Mouse (Mus musculus) MEL (cell line): Measurements from ENCODE around the gene Emilin2. TPM values are rescaled to one million over a fixed set of nuclear protein-coding genes. Genes with fewer than 3 reads are reported as not detected.

Experiments used
- DNase-seq: peaks from one replicate; pipeline ENCODE4 v3.0.0; 2011; ENCODE audit warnings: low read depth, low spot score
- H3K27ac ChIP-seq: 2 replicates; pipeline ENCODE4 v1.5.1; 2012; ENCODE audit warnings: low read depth, mild to moderate bottlenecking, control low read depth, low read length, moderate library complexity; ENCODE audit not compliant: control insufficient read depth
- H3K27me3 ChIP-seq, 2 experiments: fragments of 150-350 bp in 1 of 2; sonication (generic) in 1 of 2; 2 replicates each; pipeline ENCODE4 v1.6.1; 2012; ENCODE audit warnings: low read length in 2 of 2, mild to moderate bottlenecking in 2 of 2, improper control_type of control experiment in 1 of 2, moderate library complexity in 1 of 2; ENCODE audit not compliant: insufficient read depth in 2 of 2, control insufficient read depth in 1 of 2
- H3K36me3 ChIP-seq, 2 experiments: 2 replicates each; pipeline ENCODE4 v1.6.1; 2012 to 2014; ENCODE audit warnings: low read length in 2 of 2, improper control_type of control experiment in 1 of 2, inconsistent platforms in 1 of 2, mild to moderate bottlenecking in 1 of 2; ENCODE audit not compliant: insufficient read depth in 2 of 2, control insufficient read depth in 1 of 2
- H3K4me1 ChIP-seq, 2 experiments: fragments of 150-350 bp in 1 of 2; sonication (generic) in 1 of 2; 2 replicates each; pipeline ENCODE4 v1.6.1; 2012; ENCODE audit warnings: low read length in 2 of 2, improper control_type of control experiment in 1 of 2, mild to moderate bottlenecking in 1 of 2; ENCODE audit not compliant: insufficient read depth in 2 of 2, control insufficient read depth in 1 of 2
- H3K4me3 ChIP-seq, 2 experiments: fragments of 150-350 bp in 1 of 2; sonication (generic) in 1 of 2; 2 replicates each; pipeline ENCODE4 v1.5.1; 2012; ENCODE audit warnings: low read depth in 2 of 2, low read length in 2 of 2, mild to moderate bottlenecking in 2 of 2, moderate library complexity in 2 of 2, control low read depth in 1 of 2, improper control_type of control experiment in 1 of 2; ENCODE audit not compliant: control insufficient read depth in 1 of 2, insufficient read depth in 1 of 2
- H3K79me2 ChIP-seq: 2 replicates; pipeline ENCODE4 v1.6.1; 2012; ENCODE audit warnings: mild to moderate bottlenecking, low read length, moderate library complexity; ENCODE audit not compliant: control insufficient read depth, poor library complexity, insufficient read depth
- H3K9ac ChIP-seq: 2 replicates; pipeline ENCODE4 v1.6.1; 2012; ENCODE audit warnings: low read depth, mild to moderate bottlenecking, control low read depth, low read length, moderate library complexity; ENCODE audit not compliant: control insufficient read depth, poor library complexity, severe bottlenecking
- H3K9me3 ChIP-seq: fragments of 150-350 bp; sonication (generic); replicated peaks from 2 replicates; pipeline ENCODE4 v1.6.1; 2012; ENCODE audit warnings: mild to moderate bottlenecking, low read length, improper control_type of control experiment, moderate library complexity; ENCODE audit not compliant: insufficient read depth
- BHLHE40 ChIP-seq: IDR thresholded peaks from 2 replicates; pipeline ENCODE4 v1.6.1; 2012; ENCODE audit warnings: low read depth, mild to moderate bottlenecking, inconsistent platforms, low read length, improper control_type of control experiment, borderline replicate concordance
- CHD2 ChIP-seq: IDR thresholded peaks from 2 replicates; pipeline ENCODE4 v1.6.1; 2011; ENCODE audit warnings: low read length, improper control_type of control experiment
- E2F4 ChIP-seq: IDR thresholded peaks from 2 replicates; pipeline ENCODE4 v1.6.1; 2011; ENCODE audit warnings: low read depth, low read length, improper control_type of control experiment, borderline replicate concordance
- ELF1 ChIP-seq: IDR thresholded peaks from 2 replicates; pipeline ENCODE4 v1.6.1; 2014; ENCODE audit warnings: low read depth, mild to moderate bottlenecking, inconsistent platforms, low read length, improper control_type of control experiment, moderate library complexity
- EP300 ChIP-seq, 2 experiments: IDR thresholded peaks; 2 replicates each; pipeline ENCODE4 v1.6.1; 2011; ENCODE audit warnings: improper control_type of control experiment in 2 of 2, low read length in 2 of 2, low read depth in 1 of 2, mild to moderate bottlenecking in 1 of 2
- GABPA ChIP-seq: IDR thresholded peaks from 2 replicates; pipeline ENCODE4 v1.6.1; 2012; ENCODE audit warnings: low read depth, mild to moderate bottlenecking, inconsistent platforms, low read length, improper control_type of control experiment, moderate library complexity
- GATA1 ChIP-seq: IDR thresholded peaks from 2 replicates; pipeline ENCODE4 v1.6.1; 2011; ENCODE audit warnings: low read depth, low read length, improper control_type of control experiment
- HCFC1 ChIP-seq: IDR thresholded peaks from 2 replicates; pipeline ENCODE4 v1.6.1; 2012; ENCODE audit warnings: low read depth, mild to moderate bottlenecking, inconsistent platforms, low read length, improper control_type of control experiment, moderate library complexity
- JUND ChIP-seq: IDR thresholded peaks from 2 replicates; pipeline ENCODE4 v1.6.1; 2011; ENCODE audit warnings: low read depth, mild to moderate bottlenecking, improper control_type of control experiment, low read length
- KAT2A ChIP-seq: conservative IDR thresholded peaks from 2 replicates; pipeline ENCODE4 v1.6.1; 2012; ENCODE audit warnings: low read depth, low read length, improper control_type of control experiment, inconsistent platforms
- MAFK ChIP-seq: IDR thresholded peaks from 2 replicates; pipeline ENCODE4 v1.6.1; 2011; ENCODE audit warnings: low read depth, mild to moderate bottlenecking, low read length, improper control_type of control experiment, borderline replicate concordance
- MAZ ChIP-seq: IDR thresholded peaks from 2 replicates; pipeline ENCODE4 v1.6.1; 2012; ENCODE audit warnings: low read depth, mild to moderate bottlenecking, inconsistent platforms, low read length, improper control_type of control experiment
- MEF2A ChIP-seq: IDR thresholded peaks from 2 replicates; pipeline ENCODE4 v1.6.1; 2014; ENCODE audit warnings: low read depth, mild to moderate bottlenecking, inconsistent platforms, low read length, improper control_type of control experiment; ENCODE audit not compliant: poor library complexity, insufficient replicate concordance, severe bottlenecking; ENCODE audit errors: extremely low read depth
- NRF1 ChIP-seq: IDR thresholded peaks from 2 replicates; pipeline ENCODE4 v1.6.1; 2014; ENCODE audit warnings: low read depth, mild to moderate bottlenecking, inconsistent platforms, low read length, improper control_type of control experiment, moderate library complexity; ENCODE audit not compliant: poor library complexity, insufficient read depth, severe bottlenecking
- TAL1 ChIP-seq: IDR thresholded peaks from 2 replicates; pipeline ENCODE4 v1.6.1; 2012; ENCODE audit warnings: mild to moderate bottlenecking, inconsistent platforms, low read length, moderate library complexity, mixed read lengths
- TBP ChIP-seq: IDR thresholded peaks from 2 replicates; pipeline ENCODE4 v1.8.0; 2011; ENCODE audit warnings: low read depth, low read length, improper control_type of control experiment
- UBTF ChIP-seq: IDR thresholded peaks from 2 replicates; pipeline ENCODE4 v1.6.1; 2012; ENCODE audit warnings: low read depth, mild to moderate bottlenecking, inconsistent platforms, low read length, improper control_type of control experiment, moderate library complexity, borderline replicate concordance; ENCODE audit not compliant: insufficient read depth
- USF2 ChIP-seq, 2 experiments: IDR thresholded peaks; 2 replicates each; pipeline ENCODE4 v1.6.1; 2011 to 2012; ENCODE audit warnings: improper control_type of control experiment in 2 of 2, low read length in 2 of 2, borderline replicate concordance in 1 of 2, inconsistent platforms in 1 of 2, low read depth in 1 of 2, mild to moderate bottlenecking in 1 of 2; ENCODE audit not compliant: insufficient read depth in 1 of 2
- ZC3H11A ChIP-seq: IDR thresholded peaks from 2 replicates; pipeline ENCODE4 v1.6.1; 2012; ENCODE audit warnings: low read depth, mild to moderate bottlenecking, inconsistent platforms, low read length, improper control_type of control experiment
- ZKSCAN1 ChIP-seq: IDR thresholded peaks from 2 replicates; pipeline ENCODE4 v1.6.1; 2012; ENCODE audit warnings: low read depth, mild to moderate bottlenecking, inconsistent platforms, low read length, improper control_type of control experiment, moderate library complexity
- ZMIZ1 ChIP-seq: IDR thresholded peaks from 2 replicates; pipeline ENCODE4 v1.6.1; 2012; ENCODE audit warnings: low read depth, mild to moderate bottlenecking, inconsistent platforms, low read length, improper control_type of control experiment, moderate library complexity
- ZNF384 ChIP-seq: IDR thresholded peaks from 2 replicates; pipeline ENCODE4 v1.6.1; 2012; ENCODE audit warnings: low read depth, mild to moderate bottlenecking, inconsistent platforms, low read length, improper control_type of control experiment
- polyA plus RNA-seq, 2 experiments: library from polyadenylated mRNA; stranded (reverse) in 1 of 2; unstranded in 1 of 2; fragments of >175 nt in 1 of 2; fragments of >200 nt in 1 of 2; gene quantifications; 2 replicates each; pipeline versions ENCODE4 v1.2.1 to v1.2.4; 2012; ENCODE audit warnings: low replicate concordance in 2 of 2, low read depth in 1 of 2; ENCODE audit not compliant: insufficient read length in 2 of 2, insufficient read depth in 1 of 2, missing spikeins in 1 of 2
- total RNA-seq: library from RNA; depleted of rRNA; stranded (reverse); fragments of 300-350 nt; gene quantifications from 2 replicates; pipeline ENCODE4 v1.2.3, GENCODE M21; 2012

Gene Emilin2
- total and polyA plus RNA-seq, 3 experiments: 37.4 to 95.5 (median 92.6) TPM

DNA sequence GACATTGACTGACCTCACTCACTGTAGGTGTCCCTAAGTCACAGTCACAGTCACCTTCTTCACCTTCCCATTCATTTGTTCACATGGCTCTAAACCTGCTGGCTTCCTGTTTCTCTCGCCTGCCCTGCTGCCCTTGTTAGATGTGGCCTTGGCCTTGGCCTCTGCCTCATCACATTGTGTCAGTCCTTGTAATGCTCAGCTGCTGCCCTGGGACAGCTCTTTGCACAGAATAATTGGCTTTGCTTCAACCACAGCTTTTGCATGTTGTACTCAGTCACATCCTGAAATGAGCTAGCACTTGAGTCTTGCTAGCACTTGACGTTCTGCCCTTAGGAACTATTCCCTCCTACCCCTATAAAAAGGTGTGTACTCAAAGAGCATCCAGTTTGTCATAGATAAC, 87.3 kb downstream of the Emilin2 start (continued):
- no peak for TF ChIP-seq TBP
- TF ChIP-seq, all 39 proteins: peak for 0

DNA sequence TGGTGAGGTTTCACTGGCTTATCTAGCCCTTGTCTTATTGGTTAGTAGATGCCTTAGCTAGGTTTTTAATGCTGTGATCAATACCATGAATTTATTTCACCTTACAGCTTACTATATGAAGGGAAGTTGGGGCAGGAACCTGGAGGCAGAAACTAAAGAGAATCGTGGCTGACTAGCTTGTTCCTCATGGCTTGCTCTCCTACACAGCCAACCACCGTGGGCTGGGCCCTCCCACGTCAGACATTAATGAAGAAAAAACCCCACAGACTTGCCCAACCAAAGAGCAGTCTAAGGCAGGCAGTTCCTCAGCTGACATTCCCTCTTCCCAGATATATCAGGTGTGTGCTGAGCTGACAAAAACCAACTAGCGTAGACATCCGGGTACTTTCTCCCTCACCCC, 88.1 kb downstream of the Emilin2 start:
- H3K27me3 ChIP-seq: no peaks in the 10 kb centered on the region
- no peak for TF ChIP-seq GABPA
- TF ChIP-seq NRF1: no peak
- no peak for TF ChIP-seq GATA1
- no peak for TF ChIP-seq ZNF384
- TF ChIP-seq E2F4: no peak
- TF ChIP-seq MAFK: no peak
- no peak for TF ChIP-seq BHLHE40
- TF ChIP-seq CHD2: no peak
- no peak for DNase-seq
- no peaks in the 10 kb centered on the region for H3K9me3 ChIP-seq
- H3K27ac ChIP-seq: no peak overlapping the region
- H3K36me3 ChIP-seq: peaks cover 0 to 17% of the 10 kb centered on the region in 2 experiments; a peak in 2 of 4 replicates
- H3K4me3 ChIP-seq: no peak overlapping the region
- peaks cover 2% of the 10 kb centered on the region; the same call in 1 of the 2 replicates for H3K79me2 ChIP-seq
- H3K4me1 ChIP-seq: no peaks in the 10 kb centered on the region
- no peak overlapping the region for H3K9ac ChIP-seq

DNA sequence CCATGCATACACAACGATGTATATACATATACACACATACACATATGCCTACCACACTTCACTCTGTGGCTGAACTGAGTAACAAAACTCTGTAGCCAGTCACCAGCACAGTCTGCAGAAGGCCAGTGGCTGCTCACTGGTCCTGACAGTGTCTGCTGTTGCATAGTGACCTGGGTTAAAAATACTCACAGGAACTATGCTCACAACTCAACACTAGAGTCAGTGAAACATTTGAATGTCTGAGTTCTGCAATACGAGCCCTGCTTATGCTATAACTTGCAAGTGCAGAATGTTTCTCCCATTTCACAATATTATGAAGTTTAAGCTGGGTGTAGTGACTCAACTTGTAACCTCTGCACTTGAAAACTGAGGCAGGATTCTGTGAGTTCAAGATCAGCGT, 90.4 kb downstream of the Emilin2 start:
- TF ChIP-seq KAT2A: no peak
- no peak for TF ChIP-seq ZKSCAN1
- no peak for TF ChIP-seq UBTF
- TF ChIP-seq CHD2: no peak
- TF ChIP-seq MAZ: no peak
- no peak for TF ChIP-seq EP300 (IDR thresholded peaks at IDR 0.05; ENCODE audit: low read depth in 1 of 2, low read length in 2 of 2)
- TF ChIP-seq ELF1: no peak
- TF ChIP-seq JUND: no peak
- no peak for TF ChIP-seq TAL1
- TF ChIP-seq USF2 (IDR thresholded peaks at IDR 0.05; ENCODE audit: borderline replicate concordance in 1 of 2, insufficient read depth in 1 of 2, low read depth in 1 of 2, low read length in 2 of 2): no peak
- no peak for TF ChIP-seq MEF2A
- TF ChIP-seq HCFC1: no peak
- no peak for TF ChIP-seq ZC3H11A
- TF ChIP-seq ZMIZ1: no peak
- H3K27ac ChIP-seq: no peak overlapping the region
- DNase-seq: no peak
- no peak overlapping the region for H3K4me3 ChIP-seq
- no peaks in the 10 kb centered on the region for H3K4me1 ChIP-seq
- H3K36me3 ChIP-seq: peaks cover 2 to 32% of the 10 kb centered on the region in 2 experiments
- peaks cover 7% of the 10 kb centered on the region; the same call in 1 of the 2 replicates for H3K79me2 ChIP-seq
- no peak overlapping the region for H3K9ac ChIP-seq
- no peaks in the 10 kb centered on the region for H3K27me3 ChIP-seq
- no peaks in the 10 kb centered on the region for H3K9me3 ChIP-seq
